Mouse (Mus musculus): ENCODE data around the gene Gm4952. TPM values are rescaled to one million over a fixed set of nuclear protein-coding genes. Genes with fewer than 3 reads are reported as not detected.

Gene Gm4952
- polyA plus RNA-seq (2012; ENCODE audit: low replicate concordance) = not detected in 2 replicates

GRCm38 (mm10) chr19:12599674-12600073 lies at the start of gene Gm4952:
Gene Gm4952, plus strand, starts transcription at chr19:12599974.

GRCm38 (mm10) chr19:12633176-12633575 lies 33.4 kb downstream of the Gm4952 start, which contains the start of gene Glyat:
Gene Glyat, plus strand, starts transcription at chr19:12633308.

DNA sequence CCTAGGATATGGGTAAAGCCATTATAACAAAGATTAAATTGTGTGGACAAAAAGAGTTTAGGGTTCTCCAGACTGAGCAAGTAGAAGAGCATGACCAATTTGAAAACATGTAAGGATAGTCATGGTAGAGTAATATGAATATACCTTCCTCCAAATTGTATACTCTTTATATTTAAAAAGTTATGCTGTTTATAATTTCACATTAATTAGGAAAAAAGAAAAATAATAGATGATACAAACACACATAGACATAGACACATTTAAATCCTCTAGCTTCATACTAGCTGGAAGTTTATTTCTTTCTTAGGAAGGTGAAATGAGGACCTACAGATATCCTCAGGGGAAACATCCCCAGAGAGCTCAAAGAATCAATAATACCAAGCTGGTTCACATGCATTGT lies 70.4 kb downstream of the Gm4952 start, which contains the start of gene Olfr1442:
Gene Olfr1442 (plus strand): TSS at position 301 of the 400 bp plus-strand sequence.

GRCm38 (mm10) chr19:12677812-12678211 lies 78.0 kb downstream of the Gm4952 start, which contains the start of gene Olfr1443:
Gene Olfr1443, plus strand, starts transcription at chr19:12678112.

Other genes starting within 250 kb of the Gm4952 start
- not detected in 2 replicates for gene Olfr1440, start 212.7 kb upstream of the Gm4952 start, polyA plus RNA-seq (2012; ENCODE audit: low replicate concordance)
- not detected in 2 replicates for gene Olfr1441, start 182.5 kb upstream of the Gm4952 start, polyA plus RNA-seq (2012; ENCODE audit: low replicate concordance)
- gene Pfpl, start 172.1 kb upstream of the Gm4952 start, polyA plus RNA-seq (2012; ENCODE audit: low replicate concordance) = not detected in 2 replicates
- 3.4 and 4.1 TPM in 2 replicates for gene Mpeg1, start 139.2 kb upstream of the Gm4952 start, polyA plus RNA-seq (2012; ENCODE audit: low replicate concordance)
- 1.2 and 1.4 TPM in 2 replicates for gene Dtx4, start 98.5 kb upstream of the Gm4952 start, polyA plus RNA-seq (2012; ENCODE audit: low replicate concordance)
- 0.41 and 3.6 TPM in 2 replicates for gene Fam111a, start 54.2 kb upstream of the Gm4952 start, polyA plus RNA-seq (2012; ENCODE audit: low replicate concordance)
- gene Glyat, start 33.3 kb downstream of the Gm4952 start, polyA plus RNA-seq (2012; ENCODE audit: low replicate concordance) = not detected in 2 replicates
- not detected in 2 replicates for gene Olfr1442, start 70.5 kb downstream of the Gm4952 start, polyA plus RNA-seq (2012; ENCODE audit: low replicate concordance)
- not detected in 2 replicates for gene Olfr1443, start 78.1 kb downstream of the Gm4952 start, polyA plus RNA-seq (2012; ENCODE audit: low replicate concordance)
- not detected in 2 replicates for gene Keg1, start 95.8 kb downstream of the Gm4952 start, polyA plus RNA-seq (2012; ENCODE audit: low replicate concordance)
- not detected in 2 replicates for gene Cntf, start 165.7 kb downstream of the Gm4952 start, polyA plus RNA-seq (2012; ENCODE audit: low replicate concordance)
- 27.9 and 41.2 TPM in 2 replicates for gene Zfp91, start 196.2 kb downstream of the Gm4952 start, polyA plus RNA-seq (2012; ENCODE audit: low replicate concordance)
- 0.54 and 1.7 TPM in 2 replicates for gene Lpxn, start 196.2 kb downstream of the Gm4952 start, polyA plus RNA-seq (2012; ENCODE audit: low replicate concordance)
- not detected in 2 replicates for gene Gm5244, start 246.7 kb downstream of the Gm4952 start, polyA plus RNA-seq (2012; ENCODE audit: low replicate concordance)